Mouse (Mus musculus): ENCODE measurements around the gene Map3k21. TPM values are rescaled to one million over a fixed set of nuclear protein-coding genes. Genes with fewer than 3 reads are reported as not detected.

The Map3k21 gene
- polyA plus RNA-seq (2016; fragmentation: Nextera tagmentation; extraction: Ambion mirVana) = 0.10 and 0.18 TPM in 2 replicates

GRCm38 (mm10) chr8:125910365-125911228 is at the start of gene Map3k21:
Map3k21 (plus strand) TSS chr8:125910450.
- Histone ChIP-seq H3K9me3 (no peaks in the 10 kb centered on the region), H3K36me3 (no peaks in the 10 kb centered on the region), H3K4me2 (replicated peaks) (peak within 1 kb of the TSS; percentile 100), H3K27ac (no peak within 1 kb of the TSS), H3K9ac (peak within 1 kb of the TSS; percentile 51), H3K27me3 (peaks cover 75% of the 10 kb centered on the region), H3K4me3 (peak within 1 kb of the TSS; percentile 58), H3K4me1 (peaks cover 12% of the 10 kb centered on the region; the same call in 1 of the 2 replicates)
- under 1% methylated on average over 84 of the region's 93 CpGs for WGBS
- peak; percentile 31; the same call in 1 of the 2 replicates for ATAC-seq (ENCODE audit: insufficient number of reproducible peaks, insufficient read depth, low FRiP score, low TSS enrichment)

- Histone ChIP-seq H3K36me3 (no peaks in the 10 kb centered on the region), H3K9ac (no peak overlapping the region), H3K4me2 (replicated peaks) (no peak overlapping the region), H3K27me3 (no peaks in the 10 kb centered on the region), H3K9me3 (no peaks in the 10 kb centered on the region), H3K27ac (no peak overlapping the region), H3K4me3 (no peak overlapping the region), H3K4me1 (peaks cover 11% of the 10 kb centered on the region)
- WGBS = 80% methylated on average over 12 of the region's 12 CpGs
- no peak for ATAC-seq (ENCODE audit: insufficient number of reproducible peaks, insufficient read depth, low FRiP score, low TSS enrichment)
These were observed 44.1 kb upstream of the Map3k21 start for GRCm38 (mm10) chr8:125866125-125866524.

GRCm38 (mm10) chr8:125868552-125868951 is 41.7 kb upstream of the Map3k21 start:
- 70% methylated on average over 7 of the region's 7 CpGs for WGBS
- Histone ChIP-seq H3K9me3 (no peaks in the 10 kb centered on the region), H3K4me3 (no peak overlapping the region), H3K36me3 (no peaks in the 10 kb centered on the region), H3K4me2 (replicated peaks) (no peak overlapping the region), H3K4me1 (peaks cover 15% of the 10 kb centered on the region), H3K27me3 (no peaks in the 10 kb centered on the region), H3K9ac (no peak overlapping the region), H3K27ac (no peak overlapping the region)
- ATAC-seq (ENCODE audit: insufficient number of reproducible peaks, insufficient read depth, low FRiP score, low TSS enrichment) = no peak

- no peak overlapping the region for H3K4me3 ChIP-seq
- no peaks in the 10 kb centered on the region for H3K27me3 ChIP-seq
- no peaks in the 10 kb centered on the region for H3K36me3 ChIP-seq
- no peaks in the 10 kb centered on the region for H3K9me3 ChIP-seq
- H3K9ac ChIP-seq = no peak overlapping the region
- WGBS = 86% methylated on average over 3 of the region's 3 CpGs
- no peak for ATAC-seq (ENCODE audit: insufficient number of reproducible peaks, insufficient read depth, low FRiP score, low TSS enrichment)
- peaks cover 15% of the 10 kb centered on the region for H3K4me1 ChIP-seq
- no peak overlapping the region for H3K27ac ChIP-seq
- no peak overlapping the region for H3K4me2 ChIP-seq (replicated peaks)
These were observed 40.5 kb upstream of the Map3k21 start for GRCm38 (mm10) chr8:125869739-125870138.

GRCm38 (mm10) chr8:125870179-125870702 is 40.0 kb upstream of the Map3k21 start:
- Histone ChIP-seq H3K9me3 (no peaks in the 10 kb centered on the region), H3K9ac (no peak overlapping the region), H3K4me2 (replicated peaks) (no peak overlapping the region), H3K36me3 (no peaks in the 10 kb centered on the region), H3K4me1 (peaks cover 15% of the 10 kb centered on the region), H3K27me3 (no peaks in the 10 kb centered on the region), H3K27ac (no peak overlapping the region), H3K4me3 (no peak overlapping the region)
- WGBS = 43% methylated on average over 6 of the region's 6 CpGs
- ATAC-seq (ENCODE audit: insufficient number of reproducible peaks, insufficient read depth, low FRiP score, low TSS enrichment) = no peak

- H3K4me2 ChIP-seq (replicated peaks) = peak overlapping the region; percentile 21
- H3K4me3 ChIP-seq = no peak overlapping the region
- peak; percentile 43; the same call in 1 of the 2 replicates for ATAC-seq (ENCODE audit: insufficient number of reproducible peaks, insufficient read depth, low FRiP score, low TSS enrichment)
- H3K9ac ChIP-seq = no peak overlapping the region
- no peaks in the 10 kb centered on the region for H3K27me3 ChIP-seq
- peaks cover 15% of the 10 kb centered on the region for H3K4me1 ChIP-seq
- H3K27ac ChIP-seq = no peak overlapping the region
- H3K36me3 ChIP-seq = no peaks in the 10 kb centered on the region
- WGBS = 3% methylated on average over 7 of the region's 7 CpGs
- H3K9me3 ChIP-seq = no peaks in the 10 kb centered on the region
These were observed 39.4 kb upstream of the Map3k21 start for GRCm38 (mm10) chr8:125870821-125871321.

GRCm38 (mm10) chr8:125872501-125873249 is 37.6 kb upstream of the Map3k21 start:
- Histone ChIP-seq H3K27me3 (no peaks in the 10 kb centered on the region), H3K36me3 (no peaks in the 10 kb centered on the region), H3K4me1 (peaks cover 15% of the 10 kb centered on the region), H3K4me3 (no peak overlapping the region), H3K27ac (peak overlapping the region; percentile 51; the same call in 1 of the 2 replicates), H3K9me3 (no peaks in the 10 kb centered on the region), H3K9ac (no peak overlapping the region), H3K4me2 (replicated peaks) (no peak overlapping the region)
- WGBS = 47% methylated on average over 9 of the region's 9 CpGs
- no peak for ATAC-seq (ENCODE audit: insufficient number of reproducible peaks, insufficient read depth, low FRiP score, low TSS enrichment)

- Histone ChIP-seq H3K36me3 (no peaks in the 10 kb centered on the region), H3K9ac (no peak overlapping the region), H3K4me1 (peaks cover 15% of the 10 kb centered on the region), H3K27me3 (no peaks in the 10 kb centered on the region), H3K4me3 (no peak overlapping the region), H3K9me3 (no peaks in the 10 kb centered on the region), H3K4me2 (replicated peaks) (no peak overlapping the region), H3K27ac (no peak overlapping the region)
- no peak for ATAC-seq (ENCODE audit: insufficient number of reproducible peaks, insufficient read depth, low FRiP score, low TSS enrichment)
- 77% methylated on average over 2 of the region's 2 CpGs for WGBS
These were observed 37.1 kb upstream of the Map3k21 start for GRCm38 (mm10) chr8:125873250-125873534.

GRCm38 (mm10) chr8:125880447-125880846 is 29.8 kb upstream of the Map3k21 start:
- Histone ChIP-seq H3K9me3 (no peaks in the 10 kb centered on the region), H3K4me1 (no peaks in the 10 kb centered on the region), H3K36me3 (no peaks in the 10 kb centered on the region), H3K9ac (no peak overlapping the region), H3K27me3 (no peaks in the 10 kb centered on the region), H3K27ac (no peak overlapping the region), H3K4me2 (replicated peaks) (no peak overlapping the region), H3K4me3 (no peak overlapping the region)
- 92% methylated on average over 4 of the region's 4 CpGs for WGBS
- ATAC-seq (ENCODE audit: insufficient number of reproducible peaks, insufficient read depth, low FRiP score, low TSS enrichment) = no peak

GRCm38 (mm10) chr8:125887549-125887948 is 22.7 kb upstream of the Map3k21 start:
- 88% methylated on average over 9 of the region's 9 CpGs for WGBS
- ATAC-seq (ENCODE audit: insufficient number of reproducible peaks, insufficient read depth, low FRiP score, low TSS enrichment) = no peak

GRCm38 (mm10) chr8:125889920-125890319 is 20.3 kb upstream of the Map3k21 start:
- no peak overlapping the region for H3K4me3 ChIP-seq
- H3K4me2 ChIP-seq (replicated peaks) = no peak overlapping the region
- no peak for ATAC-seq (ENCODE audit: insufficient number of reproducible peaks, insufficient read depth, low FRiP score, low TSS enrichment)
- H3K9ac ChIP-seq = no peak overlapping the region
- H3K27ac ChIP-seq = no peak overlapping the region
- WGBS = 87% methylated on average over 3 of the region's 3 CpGs
- no peaks in the 10 kb centered on the region for H3K27me3 ChIP-seq
- H3K4me1 ChIP-seq = no peaks in the 10 kb centered on the region
- no peaks in the 10 kb centered on the region for H3K36me3 ChIP-seq
- H3K9me3 ChIP-seq = no peaks in the 10 kb centered on the region

More at GRCm38 (mm10) chr8:125887549-125887948, 22.7 kb upstream of the Map3k21 start:
- Histone ChIP-seq H3K9ac (no peak overlapping the region), H3K36me3 (no peaks in the 10 kb centered on the region), H3K4me2 (replicated peaks) (no peak overlapping the region), H3K4me3 (no peak overlapping the region), H3K27ac (no peak overlapping the region), H3K27me3 (no peaks in the 10 kb centered on the region), H3K9me3 (no peaks in the 10 kb centered on the region), H3K4me1 (no peaks in the 10 kb centered on the region)

Data from embryonic facial prominence, embryonic 12.5 days (tissue).